Mouse (Mus musculus) C3H10T1/2 (cell line): ENCODE data around the gene Ric8b. TPM values are rescaled to one million over a fixed set of nuclear protein-coding genes. Genes with fewer than 3 reads are reported as not detected.

Experiments
- polyA plus RNA-seq, 2 experiments: library from polyadenylated mRNA; unstranded; fragments of >200 nt; fragmentation: generic; extraction: Trizol; gene quantifications; one replicate each; pipeline ENCODE4 v1.2.1; 2012; ENCODE audit warnings: missing spikeins in 2 of 2

The Ric8b gene
- 10 to 100 TPM in 1 of 2 experiments, under 1 TPM in 1; 0.87 to 10.0 TPM for polyA plus RNA-seq

GRCm38 (mm10) chr10:84916810-84917730 lies at the start of gene Ric8b:
TSS of gene Ric8b (plus strand) at chr10:84917616.

Other genes starting within 250 kb of the Ric8b start
- not detected for gene Rfx4, start 161.6 kb upstream of the Ric8b start, polyA plus RNA-seq
- gene Fhl4, start 184.9 kb downstream of the Ric8b start, polyA plus RNA-seq = under 1 TPM; 0.04 to 0.72 TPM
- gene Tmem263, start 185.0 kb downstream of the Ric8b start, polyA plus RNA-seq = 10 to 100 TPM in 1 of 2 experiments, 1 to 10 TPM in 1; 1.2 to 10.3 TPM
- 1 to 10 TPM in 1 of 2 experiments, under 1 TPM in 1; 0.07 to 3.6 TPM for gene Mterf2, start 210.4 kb downstream of the Ric8b start, polyA plus RNA-seq